Mouse (Mus musculus) adrenal gland, adult 2 months (tissue): ENCODE results near the gene B4galnt1. TPM values are rescaled to one million over a fixed set of nuclear protein-coding genes. Genes with fewer than 3 reads are reported as not detected.
"Not testable (repeated sequence)": the region's sequence is repeated elsewhere in the genome, so short reads cannot be mapped to it uniquely, and the experiment has no call there.

Source experiments
- DNase-seq: peaks from one replicate; pipeline ENCODE4 v3.0.0; 2021
- polyA plus RNA-seq: library from polyadenylated mRNA; depleted of rRNA; stranded (reverse); fragments of >200 nt; gene quantifications from 2 replicates; pipeline ENCODE4 v1.2.3, GENCODE M21; 2012
- total RNA-seq, 2 experiments: library from RNA; stranded (reverse); gene quantifications; 2 replicates each; pipeline ENCODE4 v1.2.3; 2021

The B4galnt1 gene
- total and polyA plus RNA-seq, 3 experiments: 8.3 to 19.1 (median 11.6) TPM

DNA sequence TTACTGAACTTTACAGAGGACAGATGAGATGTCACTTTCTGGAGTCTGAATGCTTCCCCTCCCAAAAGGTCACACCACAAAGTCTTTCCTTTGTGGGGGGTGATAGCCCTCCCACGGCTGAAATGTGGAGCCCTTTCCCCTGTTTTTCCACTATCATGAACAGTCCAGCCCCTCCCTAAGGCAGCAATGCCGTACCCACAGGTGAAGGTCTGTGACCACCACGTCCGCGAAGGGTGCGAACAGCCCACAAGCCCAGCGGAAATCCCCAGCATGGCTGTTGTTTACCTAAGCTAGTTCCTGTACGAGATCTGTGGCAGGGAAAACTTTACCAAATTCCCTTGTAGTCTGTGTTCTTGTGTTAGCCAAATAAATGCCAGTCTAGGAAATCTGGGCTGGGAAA lies 23.5 kb upstream of the B4galnt1 start:
- no peak for DNase-seq

DNA sequence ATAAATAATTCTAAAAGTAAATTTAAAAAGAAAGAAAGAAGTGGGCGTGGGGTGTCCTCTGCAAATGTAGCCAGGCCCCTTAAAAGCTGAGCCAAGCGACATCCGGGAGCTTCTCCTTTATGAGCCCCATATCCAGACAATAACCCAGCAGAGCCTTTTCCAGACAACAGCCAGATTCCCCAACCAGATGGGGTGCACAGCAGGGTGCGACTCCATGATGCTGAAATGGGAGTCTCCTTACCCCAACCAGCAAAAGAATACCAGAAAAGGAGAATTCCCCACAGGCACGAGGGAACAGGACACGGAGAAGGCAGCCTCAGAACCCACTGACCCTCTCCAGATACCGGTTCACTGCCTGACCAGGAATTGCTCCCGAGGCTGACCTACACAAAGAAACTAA lies 21.8 kb upstream of the B4galnt1 start:
- no peak for DNase-seq

DNA sequence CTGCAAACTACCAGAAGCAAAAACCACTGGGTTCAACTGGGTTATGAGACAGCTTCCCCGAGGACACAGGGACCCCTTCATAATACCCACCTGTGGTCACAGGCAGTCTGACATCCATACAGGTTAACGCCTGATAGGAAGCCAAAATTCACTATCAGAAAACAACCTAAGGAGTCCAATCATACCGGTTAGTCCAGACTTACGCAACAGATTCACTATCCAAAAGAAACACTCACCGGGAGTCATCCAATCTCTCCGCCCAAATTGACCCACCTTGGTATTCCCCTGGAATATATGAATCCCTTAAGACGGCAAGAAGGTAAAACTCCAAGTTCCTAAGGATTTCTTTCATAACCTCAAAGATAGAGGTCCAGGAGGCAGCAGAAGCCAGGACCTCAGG lies 20.5 kb upstream of the B4galnt1 start:
- DNase-seq: no peak

DNA sequence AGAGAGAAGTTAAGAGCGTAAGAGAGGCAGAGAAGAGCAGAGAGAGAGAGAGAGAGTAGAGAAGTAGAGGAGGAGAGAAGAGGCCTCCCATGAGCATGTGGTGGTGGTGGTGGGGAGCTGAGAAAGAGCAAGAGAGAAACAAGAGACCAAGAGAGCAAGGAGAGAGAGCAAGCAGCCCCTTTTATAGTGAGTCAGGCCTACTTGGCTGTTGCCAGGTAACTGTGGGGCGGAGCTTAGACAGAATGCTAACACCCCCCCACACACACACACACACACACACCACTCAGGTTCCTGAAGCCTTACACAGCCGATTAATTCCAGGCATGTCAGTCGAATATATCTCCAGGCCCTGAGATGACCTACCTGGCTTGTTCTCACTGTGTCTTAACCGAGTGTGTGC lies 19.7 kb upstream of the B4galnt1 start:
- no peak for DNase-seq

DNA sequence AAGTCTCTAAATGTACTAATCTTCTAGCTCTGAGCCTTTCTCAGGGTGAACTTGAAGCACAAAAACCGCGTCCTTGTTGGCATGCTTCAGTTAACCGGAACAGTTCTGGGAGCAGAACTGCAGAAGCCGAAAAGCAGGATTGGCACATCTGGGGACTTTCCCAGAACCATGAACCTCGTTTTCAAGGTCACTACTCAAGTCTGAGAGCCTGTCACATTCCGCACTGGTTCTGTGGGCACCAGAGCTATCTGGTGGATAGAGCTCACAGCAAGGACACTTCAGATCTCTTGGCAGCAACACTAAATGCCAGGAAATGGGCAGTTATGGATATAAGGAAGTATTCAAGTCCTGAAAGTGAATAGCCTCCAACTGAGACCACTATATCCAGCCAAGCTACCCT lies 17.9 kb upstream of the B4galnt1 start:
- peak; percentile 50 for DNase-seq

DNA sequence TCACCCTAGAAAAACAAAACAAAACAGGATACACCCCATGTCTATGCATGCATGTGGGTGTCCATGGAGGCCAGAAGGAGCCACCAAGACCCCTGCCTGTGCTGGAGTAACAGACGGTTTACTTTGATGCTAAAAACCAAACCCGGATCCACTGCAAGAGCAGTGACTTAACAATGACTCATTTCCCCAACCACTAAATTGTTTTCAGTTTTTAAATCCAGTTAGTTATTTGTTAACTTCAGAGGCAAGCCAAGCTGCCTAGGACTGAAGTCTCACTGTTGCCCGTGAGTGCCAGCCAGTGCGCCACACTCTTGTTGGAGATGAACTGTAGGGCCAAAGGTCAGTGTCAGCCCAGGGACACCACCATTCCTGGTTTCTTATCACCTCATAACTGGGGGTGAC lies 14.6 kb upstream of the B4galnt1 start:
- DNase-seq: peak; percentile 29

DNA sequence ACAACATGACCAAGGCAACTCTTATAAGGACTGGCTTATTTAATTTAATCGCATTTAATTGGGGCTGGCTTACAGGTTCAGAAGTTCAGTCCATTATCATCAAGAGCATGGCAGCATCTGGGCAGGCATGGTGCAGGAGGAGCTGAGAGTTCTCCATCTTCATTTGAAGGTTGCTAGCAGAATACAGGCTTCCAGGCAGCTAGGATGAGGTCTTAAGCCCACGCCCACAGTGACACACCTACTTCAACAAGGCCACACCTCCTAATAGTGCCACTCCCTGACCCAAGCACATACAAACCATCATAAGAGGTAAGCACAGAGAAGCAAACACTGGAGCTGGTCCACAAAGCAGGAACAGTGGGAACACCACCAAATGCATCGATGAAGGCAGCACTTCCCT lies 13.8 kb upstream of the B4galnt1 start:
- not testable (repeated sequence) for DNase-seq

DNA sequence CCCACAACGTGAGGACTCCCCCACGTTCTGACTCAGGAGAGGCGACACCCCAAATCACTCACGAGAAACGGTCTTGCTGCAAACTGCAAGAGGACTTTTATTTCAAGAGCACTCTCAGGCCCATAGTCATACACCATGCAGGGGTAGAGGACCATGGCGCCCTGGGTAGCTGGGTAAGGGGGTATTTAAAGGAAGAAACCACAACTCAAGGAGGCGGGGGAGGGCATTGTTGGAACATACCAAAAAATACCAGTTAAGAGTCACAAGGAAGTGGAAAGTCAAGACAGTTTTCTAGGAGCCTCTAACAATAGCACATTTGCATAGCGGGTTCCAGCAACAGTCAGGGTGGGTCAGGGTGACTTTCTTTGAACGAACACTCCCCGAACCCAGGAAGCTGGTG lies 12.5 kb upstream of the B4galnt1 start:
- DNase-seq: not testable (repeated sequence)

DNA sequence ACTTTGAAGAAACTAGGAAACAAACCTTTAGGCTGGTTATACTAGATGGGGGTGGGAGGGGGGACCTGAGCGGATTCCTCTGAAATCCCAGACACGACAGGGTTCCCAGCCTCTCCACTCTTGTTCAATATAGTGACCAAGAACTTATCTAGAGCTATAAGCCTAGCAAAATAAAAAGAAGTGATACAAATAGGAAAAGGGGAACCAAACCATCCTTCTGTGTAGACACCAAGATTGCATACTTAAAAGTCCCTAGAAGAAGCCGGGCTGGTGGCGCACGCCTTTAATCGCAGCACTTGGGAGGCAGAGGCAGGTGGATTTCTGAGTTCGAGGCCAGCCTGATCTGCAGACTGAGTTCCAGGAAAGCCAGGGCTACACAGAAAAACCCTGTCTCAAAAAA lies 11.7 kb upstream of the B4galnt1 start:
- DNase-seq: no peak

DNA sequence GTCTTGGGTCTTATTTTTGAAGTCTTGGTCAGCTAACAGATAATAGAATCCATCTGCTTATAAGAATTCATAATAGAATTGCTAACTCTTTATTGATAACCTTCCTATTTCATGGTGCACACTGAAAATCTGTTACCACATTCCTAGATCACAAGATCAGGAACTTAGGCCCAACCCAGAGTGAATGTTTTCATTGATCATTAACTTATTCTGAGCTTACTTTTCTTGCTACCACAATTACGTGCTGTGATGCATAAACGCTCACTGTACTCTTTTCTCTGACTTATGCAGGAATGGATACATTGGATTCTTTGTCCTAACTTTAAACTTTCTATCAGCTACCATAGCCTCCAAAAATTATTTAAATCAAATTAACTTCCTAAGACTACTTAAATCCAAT lies 10.8 kb upstream of the B4galnt1 start:
- no peak for DNase-seq

DNA sequence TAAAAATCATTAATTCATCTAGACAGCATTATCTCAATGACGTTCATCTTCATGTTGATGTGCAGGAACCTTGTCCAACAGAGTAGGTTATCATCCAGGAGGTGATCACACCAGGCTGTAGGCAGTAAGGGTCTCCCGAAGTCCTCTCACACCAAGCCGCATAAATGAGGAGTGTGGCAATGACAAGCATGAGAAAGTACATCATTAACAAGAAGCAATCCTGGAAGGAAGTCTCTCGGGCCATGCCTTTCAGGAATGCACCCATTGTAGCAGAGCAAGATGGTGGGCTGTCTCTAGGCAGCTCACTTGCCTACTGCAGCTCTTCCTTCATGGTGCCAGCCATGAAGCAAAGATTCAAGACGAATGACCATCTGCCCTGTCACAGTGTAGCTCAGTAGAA lies 10.4 kb upstream of the B4galnt1 start:
- DNase-seq: no peak

DNA sequence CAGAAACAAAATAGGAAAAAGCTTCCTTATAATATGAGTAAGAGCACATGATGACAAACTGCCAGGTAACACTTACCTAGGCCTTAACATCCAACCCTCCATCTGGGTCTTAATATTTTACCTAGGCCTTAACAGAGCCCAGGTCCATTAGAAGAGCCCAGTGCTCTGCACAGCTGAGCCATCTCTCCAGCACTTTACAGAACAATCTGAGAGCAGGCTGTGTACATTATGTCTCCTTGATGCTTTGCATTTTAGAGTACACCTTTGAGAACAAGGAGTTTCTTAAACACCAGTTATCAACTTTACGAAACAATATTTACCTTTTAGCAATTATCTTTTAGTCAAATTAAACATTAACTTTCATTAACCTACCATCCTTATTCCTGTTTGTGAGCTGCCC lies 8.9 kb upstream of the B4galnt1 start:
- no peak for DNase-seq

DNA sequence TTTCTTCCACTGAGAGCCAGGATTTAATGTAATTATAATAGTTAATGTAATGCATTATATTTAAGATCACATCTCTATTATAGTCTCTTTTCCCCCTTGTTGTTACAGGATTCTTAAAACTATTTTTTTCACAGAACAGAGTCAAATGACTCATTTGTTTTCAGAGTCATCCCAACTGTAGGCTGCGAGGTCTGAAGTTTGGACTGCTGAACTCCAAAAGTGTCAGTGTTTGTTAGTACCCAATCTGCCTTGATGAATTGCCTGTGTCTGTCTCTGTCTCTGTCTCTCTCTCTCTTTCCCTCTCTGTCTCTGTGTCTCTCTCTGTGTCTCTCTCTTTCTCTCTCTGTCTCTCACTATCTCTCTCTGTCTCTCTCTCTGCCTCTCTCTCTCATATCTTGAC lies 8.5 kb upstream of the B4galnt1 start:
- no peak for DNase-seq

DNA sequence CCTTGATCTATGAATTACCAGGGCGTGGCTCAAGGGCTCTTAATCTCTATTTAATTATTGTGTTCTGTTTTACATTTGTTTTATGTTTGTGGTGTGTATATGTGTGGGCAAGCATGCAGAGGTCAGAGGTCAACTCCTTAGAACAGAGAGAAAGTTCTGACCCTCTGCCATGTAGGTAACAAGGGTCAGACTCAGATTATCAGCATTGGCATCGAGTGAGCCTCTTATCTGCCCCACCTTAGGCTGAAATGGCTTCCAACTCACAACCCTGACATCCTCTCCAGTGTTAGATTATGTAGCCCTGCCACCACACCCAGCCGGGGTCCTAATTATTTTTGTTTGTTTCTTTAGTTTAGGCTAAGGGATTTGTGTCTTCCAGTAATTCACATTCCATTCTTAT lies 6.6 kb upstream of the B4galnt1 start:
- no peak for DNase-seq

DNA sequence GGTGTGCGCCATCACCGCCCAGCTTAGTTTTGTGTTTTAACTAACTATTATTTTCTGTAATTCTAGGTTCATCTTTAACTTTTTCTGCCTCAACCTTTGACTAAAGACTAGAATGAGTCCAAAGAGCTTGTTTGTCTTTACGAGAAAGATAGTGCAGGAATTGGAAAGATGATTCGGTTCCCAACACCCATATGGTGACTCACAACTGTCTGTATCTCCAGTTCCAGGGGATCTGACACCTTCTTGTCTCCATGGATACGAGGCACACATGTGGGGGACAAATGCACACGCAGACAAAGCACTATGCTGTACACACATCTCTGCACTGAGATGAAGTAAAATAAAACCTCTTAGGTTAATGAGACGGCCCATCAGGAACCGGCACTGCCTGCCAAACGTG lies 4.9 kb upstream of the B4galnt1 start:
- no peak for DNase-seq

DNA sequence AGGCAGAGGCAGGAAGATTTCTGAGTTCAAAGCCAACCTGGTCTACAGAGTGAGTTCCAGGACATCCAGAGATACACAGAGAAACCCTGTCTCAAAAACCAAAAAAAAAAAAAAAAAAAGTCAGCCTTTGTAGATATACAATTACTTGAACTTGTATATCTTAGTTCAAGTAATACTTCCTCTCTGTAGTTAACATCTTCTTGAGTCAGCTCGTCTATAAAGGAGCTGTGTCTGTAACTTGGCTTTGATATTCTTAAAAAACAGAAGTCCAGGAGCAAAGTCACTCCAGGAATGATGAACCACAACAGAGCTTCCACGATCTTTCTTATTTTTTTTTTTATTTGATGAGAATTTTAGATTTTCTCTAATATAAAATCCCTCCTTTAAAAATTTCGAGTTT lies 4.3 kb upstream of the B4galnt1 start:
- DNase-seq: no peak

DNA sequence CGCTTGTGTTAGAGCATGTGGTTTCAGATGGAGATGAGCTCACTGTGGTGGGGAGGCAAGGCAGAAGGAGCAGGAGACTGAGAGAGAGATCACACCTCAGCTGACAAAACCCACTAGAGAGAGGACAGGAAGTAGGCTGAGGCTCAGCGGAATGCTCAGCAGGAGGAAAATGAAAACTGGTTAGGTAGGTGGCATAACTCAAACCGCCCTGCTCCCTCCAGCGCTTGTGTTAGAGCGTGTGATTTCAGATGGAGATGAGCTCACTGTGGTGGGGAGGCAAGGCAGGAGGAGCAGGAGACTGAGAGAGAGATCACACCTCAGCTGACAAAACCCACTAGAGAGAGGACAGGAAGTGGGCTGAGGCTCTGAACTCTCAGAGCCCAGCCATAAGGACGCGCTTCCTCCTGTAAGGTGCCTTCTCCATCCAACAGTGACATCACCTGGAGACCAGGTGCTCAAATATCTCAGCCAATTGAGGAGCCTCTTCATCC lies 2.2 kb upstream of the B4galnt1 start:
- DNase-seq: not testable (repeated sequence)

DNA sequence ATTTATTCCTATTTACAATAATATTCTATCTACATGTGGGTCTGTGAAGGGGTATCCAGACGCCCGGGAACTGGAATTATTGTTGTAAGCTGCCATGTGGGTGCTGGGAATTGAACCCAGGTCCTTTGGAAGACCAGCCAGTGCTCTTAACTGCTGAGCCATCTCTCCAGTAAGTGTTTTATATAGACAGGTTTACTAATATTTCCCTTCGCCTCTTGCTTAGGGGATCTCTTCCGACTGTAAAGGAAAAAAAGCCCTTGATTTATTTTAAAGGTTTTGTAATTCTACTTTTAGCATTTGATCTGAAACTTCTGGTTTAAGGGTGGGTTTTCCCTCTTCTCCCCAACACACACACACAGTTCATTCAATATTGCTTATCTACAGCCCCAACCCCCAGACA lies 835 bp upstream of the B4galnt1 start:
- DNase-seq: no peak

DNA sequence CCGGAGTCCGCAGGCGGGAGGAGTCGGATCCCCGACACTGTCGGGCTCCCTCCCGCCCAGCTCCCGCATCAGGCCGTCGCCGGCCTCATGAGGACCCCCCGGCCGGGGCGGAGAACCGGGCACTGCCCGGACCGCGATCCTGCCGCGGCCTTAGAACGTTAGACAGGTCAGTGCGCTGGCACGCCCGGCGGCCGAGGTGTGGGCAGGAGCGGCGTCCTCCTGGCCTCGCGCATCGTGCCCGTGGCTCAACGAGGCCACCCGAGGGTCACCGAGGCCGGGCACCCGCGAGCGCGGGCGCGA lies 279 bp downstream of the B4galnt1 start:
- no peak for DNase-seq

DNA sequence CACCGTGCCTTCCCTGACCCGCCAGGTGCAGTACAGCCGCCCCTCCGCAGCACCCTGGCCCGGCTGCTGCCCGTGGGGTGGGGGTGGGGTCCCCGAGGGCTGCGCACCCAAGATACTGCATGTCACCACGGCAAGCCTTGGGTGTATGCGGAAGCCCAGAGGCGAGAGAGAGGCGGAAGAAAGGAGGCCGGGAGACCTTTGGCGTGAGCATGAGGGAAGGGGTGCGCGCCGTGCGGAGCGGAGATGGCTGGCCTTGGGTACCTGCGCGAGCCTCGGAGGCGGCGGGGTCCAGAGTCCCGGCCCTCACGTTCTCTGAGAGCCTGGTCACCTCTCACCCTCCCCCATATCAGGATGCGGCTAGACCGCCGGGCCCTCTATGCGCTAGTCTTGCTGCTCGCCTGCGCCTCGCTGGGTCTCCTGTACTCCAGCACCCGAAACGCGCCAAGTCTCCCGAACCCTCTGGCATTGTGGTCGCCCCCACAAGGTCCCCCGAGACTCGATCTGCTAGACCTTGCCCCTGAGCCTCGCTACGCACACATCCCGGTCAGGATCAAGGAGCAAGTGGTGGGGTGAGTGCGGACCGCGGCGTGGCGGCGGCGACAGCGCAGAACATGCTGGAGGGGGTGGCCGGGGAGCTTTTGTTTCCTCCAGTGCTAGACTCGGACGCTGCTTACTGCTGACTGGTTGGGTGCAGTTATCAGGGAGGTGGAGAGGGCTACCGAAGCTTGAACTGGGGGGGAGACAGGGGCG lies 804 bp downstream of the B4galnt1 start:
- DNase-seq: peak; percentile 72

DNA sequence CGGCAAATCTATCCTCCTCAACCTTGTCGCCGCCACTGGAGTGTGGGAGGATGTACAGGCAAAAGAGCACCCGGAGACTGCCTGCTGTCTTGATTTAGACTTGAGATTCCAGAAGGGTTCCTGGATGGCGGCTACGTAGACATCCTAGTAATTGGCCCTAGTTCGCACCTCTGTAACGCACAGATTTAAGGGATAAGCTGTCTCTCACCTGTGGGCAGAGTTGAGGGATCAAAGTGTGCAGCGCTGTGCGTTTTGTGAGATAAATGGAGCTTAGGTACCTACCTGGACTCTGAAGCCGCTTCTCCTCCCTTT lies 1.3 kb downstream of the B4galnt1 start:
- DNase-seq: no peak

DNA sequence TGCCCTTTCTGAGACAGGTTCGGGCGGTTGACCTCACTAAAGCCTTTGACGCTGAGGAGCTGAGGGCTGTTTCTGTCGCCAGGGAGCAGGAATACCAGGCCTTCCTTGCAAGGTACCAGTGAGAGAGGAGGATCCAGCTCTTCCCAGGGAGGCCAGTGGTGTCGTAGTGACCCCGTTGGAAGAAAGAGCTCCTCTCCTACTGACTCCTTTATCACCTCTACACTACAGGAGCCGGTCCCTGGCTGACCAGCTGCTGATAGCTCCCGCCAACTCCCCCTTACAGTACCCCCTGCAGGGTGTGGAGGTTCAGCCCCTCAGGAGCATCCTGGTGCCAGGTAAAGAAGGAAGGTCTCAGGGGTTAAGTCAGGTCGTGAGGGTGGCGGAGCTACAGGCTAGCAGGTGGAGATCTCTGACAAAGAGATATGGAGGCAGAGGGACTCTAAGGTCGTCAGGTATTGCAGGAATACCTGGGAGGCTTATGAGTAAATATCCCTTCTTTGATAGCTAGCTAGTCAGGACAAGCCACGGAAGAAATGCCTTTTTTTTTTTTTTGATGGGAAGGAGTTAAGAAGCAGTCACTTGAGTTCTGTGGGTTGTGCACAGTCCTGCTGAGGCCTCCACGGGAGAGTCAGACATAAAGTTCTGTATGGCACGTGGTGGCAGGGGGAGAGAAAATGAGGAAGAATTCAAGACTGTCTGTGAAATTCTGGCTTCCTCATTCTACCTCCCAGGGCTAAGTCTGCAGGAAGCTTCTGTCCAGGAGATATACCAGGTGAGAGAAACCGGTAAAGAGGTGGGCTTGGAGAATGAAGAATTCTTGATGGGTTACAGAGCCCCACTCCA lies 2.0 kb downstream of the B4galnt1 start:
- no peak for DNase-seq

DNA sequence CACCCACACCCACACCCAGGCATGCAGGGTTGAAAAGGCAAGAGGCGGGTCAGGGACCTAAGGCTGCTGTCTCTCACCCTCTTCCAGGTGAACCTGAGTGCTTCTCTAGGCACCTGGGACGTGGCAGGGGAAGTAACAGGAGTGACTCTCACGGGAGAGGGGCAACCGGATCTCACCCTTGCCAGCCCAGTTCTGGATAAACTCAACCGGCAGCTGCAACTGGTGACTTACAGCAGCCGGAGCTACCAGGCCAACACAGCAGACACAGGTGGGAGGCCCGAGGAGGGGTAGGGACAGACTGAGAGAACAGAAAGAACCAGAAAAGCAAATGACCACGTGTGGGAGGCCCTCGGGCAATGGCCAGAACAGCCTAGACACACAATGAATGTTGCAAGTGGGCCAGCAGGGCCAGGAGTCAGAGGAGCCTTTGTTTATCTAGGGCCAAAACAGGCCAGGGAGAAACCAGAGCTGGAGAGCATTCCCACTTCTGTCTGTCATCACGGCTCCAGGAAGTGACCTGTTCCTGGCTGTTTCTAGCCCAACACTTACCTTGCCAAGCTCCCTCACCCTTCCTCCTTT lies 2.7 kb downstream of the B4galnt1 start:
- peak; percentile 26 for DNase-seq

DNA sequence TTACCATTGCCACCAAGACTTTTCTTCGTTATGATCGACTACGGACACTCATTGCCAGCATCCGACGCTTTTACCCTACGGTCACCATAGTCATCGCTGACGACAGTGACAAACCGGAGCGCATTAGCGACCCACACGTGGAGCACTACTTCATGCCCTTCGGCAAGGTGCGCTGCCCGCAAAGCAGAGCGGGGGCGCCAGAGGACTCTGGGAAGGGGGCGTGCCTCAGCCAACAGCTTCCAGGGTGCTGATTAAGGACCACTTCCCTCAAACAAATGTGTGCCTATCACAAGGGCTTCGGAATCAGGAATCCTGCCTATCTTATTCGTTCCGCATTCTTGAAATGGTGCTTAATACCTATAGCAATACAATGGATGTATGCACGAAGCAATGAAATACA lies 5.0 kb downstream of the B4galnt1 start:
- peak; percentile 45 for DNase-seq
